Mouse (Mus musculus): ENCODE measurements around the gene Pianp.

- no peak for TF ChIP-seq GATA1 (IDR thresholded peaks at IDR 0.05; ENCODE audit: borderline replicate concordance, low read length)
- TF ChIP-seq FLI1 (IDR thresholded peaks at IDR 0.05; ENCODE audit: low read length): no peak
Observed at GRCm38 (mm10) chr6:124953991-124954715, 42.3 kb upstream of the Pianp start.
